Mouse (Mus musculus) bone marrow macrophage, adult 2 months (primary cell): Measurements from ENCODE around the gene Frmd4b.

Source experiments
- CTCF ChIP-seq: IDR thresholded peaks from 2 replicates; pipeline ENCODE4 v1.5.1; 2012; ENCODE audit warnings: low read depth, mild to moderate bottlenecking, low read length, moderate library complexity
- POLR2A ChIP-seq: IDR thresholded peaks from 2 replicates; pipeline ENCODE4 v1.6.1; 2012; ENCODE audit warnings: mild to moderate bottlenecking, low read depth, low read length, borderline replicate concordance

DNA sequence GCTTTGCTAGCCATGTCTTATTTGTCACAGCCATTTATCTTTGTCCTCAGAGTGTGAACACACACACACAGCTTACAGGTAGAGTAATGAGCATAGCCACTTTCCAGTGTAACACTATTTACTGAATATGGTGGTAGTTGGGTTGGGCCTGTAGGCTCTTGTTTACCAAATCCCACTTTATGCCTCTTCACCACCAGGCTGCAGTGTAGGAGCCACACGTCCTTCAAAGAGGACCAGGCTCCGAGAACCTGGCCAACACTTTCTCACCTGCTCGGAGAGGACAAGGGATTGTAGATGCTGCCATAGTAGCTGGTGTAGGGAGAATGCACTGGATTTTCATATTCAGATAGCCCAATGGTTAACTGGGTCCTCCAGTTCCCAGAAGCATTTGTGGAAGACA, 325.2 kb downstream of the Frmd4b start:
- TF ChIP-seq CTCF: no peak
- no peak for TF ChIP-seq POLR2A
